Mouse (Mus musculus): ENCODE data around the gene Sphk1. TPM values are rescaled to one million over a fixed set of nuclear protein-coding genes. Genes with fewer than 3 reads are reported as not detected.

Gene Sphk1
- polyA plus RNA-seq, 1 experiment from 2014 or later: 2.2 TPM

- 84% methylated on average over 2 of the region's 2 CpGs for WGBS
- H3K9ac ChIP-seq (ENCODE audit: low read length): no peak overlapping the region
- no peaks in the 10 kb centered on the region for H3K27me3 ChIP-seq (replicated peaks; ENCODE audit: control insufficient read depth, insufficient read depth, low read length)
- DNase-seq (ENCODE audit: low spot score): no peak
- H3K27ac ChIP-seq (ENCODE audit: low read depth, low read length): no peak overlapping the region
- peaks cover 19% of the 10 kb centered on the region for H3K4me1 ChIP-seq (ENCODE audit: control insufficient read depth, insufficient read depth, low read length)
- ATAC-seq: no peak
- no peak overlapping the region for H3K4me2 ChIP-seq (ENCODE audit: low read length)
- no peaks in the 10 kb centered on the region for H3K9me3 ChIP-seq (replicated peaks; ENCODE audit: control insufficient read depth, low read length)
- H3K4me3 ChIP-seq (ENCODE audit: low read depth, low read length): no peak overlapping the region
- 0 out of 2 replicates have a peak, but pooled peaks cover 3% of the 10 kb centered on the region for H3K36me3 ChIP-seq (ENCODE audit: control insufficient read depth, insufficient read depth, low read length)
These were observed 44.7 kb downstream of the Sphk1 start for GRCm38 (mm10) chr11:116575396-116575795.

- WGBS: 88% methylated on average over 3 of the region's 3 CpGs
- Histone ChIP-seq H3K36me3 (ENCODE audit: control insufficient read depth, insufficient read depth, low read length) (no peaks in the 10 kb centered on the region), H3K27me3 (replicated peaks; ENCODE audit: control insufficient read depth, insufficient read depth, low read length) (no peaks in the 10 kb centered on the region), H3K4me3 (ENCODE audit: low read depth, low read length) (no peak overlapping the region), H3K9me3 (replicated peaks; ENCODE audit: control insufficient read depth, low read length) (no peaks in the 10 kb centered on the region), H3K4me1 (ENCODE audit: control insufficient read depth, insufficient read depth, low read length) (peaks cover 15% of the 10 kb centered on the region), H3K4me2 (ENCODE audit: low read length) (peak overlapping the region; percentile 77; the same call in 1 of the 2 replicates), H3K27ac (ENCODE audit: low read depth, low read length) (no peak overlapping the region), H3K9ac (ENCODE audit: low read length) (no peak overlapping the region)
- peak; percentile 8 for DNase-seq (ENCODE audit: low spot score)
- no peak for ATAC-seq
These were observed 48.6 kb downstream of the Sphk1 start for GRCm38 (mm10) chr11:116579280-116579679.

GRCm38 (mm10) chr11:116580031-116580652, 49.4 kb downstream of the Sphk1 start:
- WGBS: 21% methylated on average over 10 of the region's 10 CpGs
- H3K4me3 ChIP-seq (ENCODE audit: low read depth, low read length): peak overlapping the region; percentile 89

GRCm38 (mm10) chr11:116580711-116581375, 50.1 kb downstream of the Sphk1 start:
- peak overlapping the region; percentile 90 for H3K27ac ChIP-seq (ENCODE audit: low read depth, low read length)
- H3K4me2 ChIP-seq (ENCODE audit: low read length): peak overlapping the region; percentile 77
- DNase-seq (ENCODE audit: low spot score) (peak; percentile 53), ATAC-seq (peak; percentile 71)
- peaks cover 10% of the 10 kb centered on the region for H3K4me1 ChIP-seq (ENCODE audit: control insufficient read depth, insufficient read depth, low read length)
- H3K9me3 ChIP-seq (replicated peaks; ENCODE audit: control insufficient read depth, low read length): no peaks in the 10 kb centered on the region
- H3K27me3 ChIP-seq (replicated peaks; ENCODE audit: control insufficient read depth, insufficient read depth, low read length): no peaks in the 10 kb centered on the region
- under 1% methylated on average over 66 of the region's 91 CpGs for whole genome bisulfite sequencing
- H3K36me3 ChIP-seq (ENCODE audit: control insufficient read depth, insufficient read depth, low read length): no peaks in the 10 kb centered on the region
- H3K9ac ChIP-seq (ENCODE audit: low read length): peak overlapping the region; percentile 90
- H3K4me3 ChIP-seq (ENCODE audit: low read depth, low read length): peak overlapping the region; percentile 89

More at GRCm38 (mm10) chr11:116580031-116580652, 49.4 kb downstream of the Sphk1 start:
- peak overlapping the region; percentile 90 for H3K9ac ChIP-seq (ENCODE audit: low read length)
- H3K4me2 ChIP-seq (ENCODE audit: low read length): peak overlapping the region; percentile 77
- no peaks in the 10 kb centered on the region for H3K27me3 ChIP-seq (replicated peaks; ENCODE audit: control insufficient read depth, insufficient read depth, low read length)
- no peaks in the 10 kb centered on the region for H3K9me3 ChIP-seq (replicated peaks; ENCODE audit: control insufficient read depth, low read length)
- no peak for ATAC-seq
- H3K27ac ChIP-seq (ENCODE audit: low read depth, low read length): peak overlapping the region; percentile 90; the same call in 1 of the 2 replicates
- H3K36me3 ChIP-seq (ENCODE audit: control insufficient read depth, insufficient read depth, low read length): no peaks in the 10 kb centered on the region
- DNase-seq (ENCODE audit: low spot score): peak; percentile 19
- peaks cover 10% of the 10 kb centered on the region for H3K4me1 ChIP-seq (ENCODE audit: control insufficient read depth, insufficient read depth, low read length)

- Histone ChIP-seq H3K4me2 (ENCODE audit: low read length) (peak within 1 kb of the TSS; percentile 77), H3K9ac (ENCODE audit: low read length) (peak within 1 kb of the TSS; percentile 90), H3K27ac (ENCODE audit: low read depth, low read length) (peak within 1 kb of the TSS; percentile 90), H3K9me3 (replicated peaks; ENCODE audit: control insufficient read depth, low read length) (no peaks in the 10 kb centered on the region), H3K27me3 (replicated peaks; ENCODE audit: control insufficient read depth, insufficient read depth, low read length) (no peaks in the 10 kb centered on the region), H3K36me3 (ENCODE audit: control insufficient read depth, insufficient read depth, low read length) (no peaks in the 10 kb centered on the region), H3K4me1 (ENCODE audit: control insufficient read depth, insufficient read depth, low read length) (peaks cover 10% of the 10 kb centered on the region), H3K4me3 (ENCODE audit: low read depth, low read length) (peak within 1 kb of the TSS; percentile 89)
- peak; percentile 95 for ATAC-seq
- DNase-seq (ENCODE audit: low spot score): peak; percentile 87
- WGBS: under 1% methylated on average over 46 of the region's 51 CpGs
These were observed 50.7 kb downstream of the Sphk1 start, which contains the start of gene Ube2o for GRCm38 (mm10) chr11:116581376-116581814. TSS of gene Ube2o (minus strand) at chr11:116581447.

GRCm38 (mm10) chr11:116585682-116586081, 55.0 kb downstream of the Sphk1 start:
- H3K4me3 ChIP-seq (ENCODE audit: low read depth, low read length): no peak overlapping the region
- H3K27me3 ChIP-seq (replicated peaks; ENCODE audit: control insufficient read depth, insufficient read depth, low read length): no peaks in the 10 kb centered on the region
- H3K4me1 ChIP-seq (ENCODE audit: control insufficient read depth, insufficient read depth, low read length): peaks cover 7% of the 10 kb centered on the region; the same call in 1 of the 2 replicates
- no peak overlapping the region for H3K4me2 ChIP-seq (ENCODE audit: low read length)
- ATAC-seq (no peak), DNase-seq (ENCODE audit: low spot score) (no peak)
- no peaks in the 10 kb centered on the region for H3K36me3 ChIP-seq (ENCODE audit: control insufficient read depth, insufficient read depth, low read length)
- no peak overlapping the region for H3K9ac ChIP-seq (ENCODE audit: low read length)
- no peaks in the 10 kb centered on the region for H3K9me3 ChIP-seq (replicated peaks; ENCODE audit: control insufficient read depth, low read length)
- H3K27ac ChIP-seq (ENCODE audit: low read depth, low read length): no peak overlapping the region
- 85% methylated on average over 6 of the region's 6 CpGs for WGBS

Other genes starting within 250 kb of the Sphk1 start
- gene Galr2, start 250.0 kb upstream of the Sphk1 start, polyA plus RNA-seq (2014; fragmentation: Nextera tagmentation; extraction: Ambion mirVana): 0.09 and 0.11 TPM in 2 replicates
- 107 and 114 TPM in 2 replicates for gene Exoc7, start 223.7 kb upstream of the Sphk1 start, polyA plus RNA-seq (2014; fragmentation: Nextera tagmentation; extraction: Ambion mirVana)
- 7.3 and 8.7 TPM in 2 replicates for gene Foxj1, start 195.5 kb upstream of the Sphk1 start, polyA plus RNA-seq (2014; fragmentation: Nextera tagmentation; extraction: Ambion mirVana)
- gene Rnf157, start 117.9 kb upstream of the Sphk1 start, polyA plus RNA-seq (2014; fragmentation: Nextera tagmentation; extraction: Ambion mirVana): 16.3 and 21.5 TPM in 2 replicates
- gene Ubald2, start 96.8 kb upstream of the Sphk1 start, polyA plus RNA-seq (2014; fragmentation: Nextera tagmentation; extraction: Ambion mirVana): 95.5 and 100 TPM in 2 replicates
- not detected in 2 replicates for gene Qrich2, start 64.7 kb upstream of the Sphk1 start, polyA plus RNA-seq (2014; fragmentation: Nextera tagmentation; extraction: Ambion mirVana)
- gene Prpsap1, start 36.7 kb upstream of the Sphk1 start, polyA plus RNA-seq (2014; fragmentation: Nextera tagmentation; extraction: Ambion mirVana): 138 and 153 TPM in 2 replicates
- 16.7 and 20.7 TPM in 2 replicates for gene Ube2o, start 50.5 kb downstream of the Sphk1 start, polyA plus RNA-seq (2014; fragmentation: Nextera tagmentation; extraction: Ambion mirVana)
- 0.36 TPM in 1 of 2 replicates, not detected in the other for gene Aanat, start 55.5 kb downstream of the Sphk1 start, polyA plus RNA-seq (2014; fragmentation: Nextera tagmentation; extraction: Ambion mirVana)
- gene Rhbdf2, start 96.1 kb downstream of the Sphk1 start, polyA plus RNA-seq (2014; fragmentation: Nextera tagmentation; extraction: Ambion mirVana): 0.61 TPM in 2 replicates
- 1.4 and 1.7 TPM in 2 replicates for gene Prcd, start 122.6 kb downstream of the Sphk1 start, polyA plus RNA-seq (2014; fragmentation: Nextera tagmentation; extraction: Ambion mirVana)
- gene Cygb, start 123.4 kb downstream of the Sphk1 start, polyA plus RNA-seq (2014; fragmentation: Nextera tagmentation; extraction: Ambion mirVana): 14.7 and 15.4 TPM in 2 replicates
- gene St6galnac1, start 244.6 kb downstream of the Sphk1 start, polyA plus RNA-seq (2014; fragmentation: Nextera tagmentation; extraction: Ambion mirVana): not detected in 2 replicates